Comparison of ENCODE assay signal across 7 mouse cellular contexts in the genomic region with DNA sequence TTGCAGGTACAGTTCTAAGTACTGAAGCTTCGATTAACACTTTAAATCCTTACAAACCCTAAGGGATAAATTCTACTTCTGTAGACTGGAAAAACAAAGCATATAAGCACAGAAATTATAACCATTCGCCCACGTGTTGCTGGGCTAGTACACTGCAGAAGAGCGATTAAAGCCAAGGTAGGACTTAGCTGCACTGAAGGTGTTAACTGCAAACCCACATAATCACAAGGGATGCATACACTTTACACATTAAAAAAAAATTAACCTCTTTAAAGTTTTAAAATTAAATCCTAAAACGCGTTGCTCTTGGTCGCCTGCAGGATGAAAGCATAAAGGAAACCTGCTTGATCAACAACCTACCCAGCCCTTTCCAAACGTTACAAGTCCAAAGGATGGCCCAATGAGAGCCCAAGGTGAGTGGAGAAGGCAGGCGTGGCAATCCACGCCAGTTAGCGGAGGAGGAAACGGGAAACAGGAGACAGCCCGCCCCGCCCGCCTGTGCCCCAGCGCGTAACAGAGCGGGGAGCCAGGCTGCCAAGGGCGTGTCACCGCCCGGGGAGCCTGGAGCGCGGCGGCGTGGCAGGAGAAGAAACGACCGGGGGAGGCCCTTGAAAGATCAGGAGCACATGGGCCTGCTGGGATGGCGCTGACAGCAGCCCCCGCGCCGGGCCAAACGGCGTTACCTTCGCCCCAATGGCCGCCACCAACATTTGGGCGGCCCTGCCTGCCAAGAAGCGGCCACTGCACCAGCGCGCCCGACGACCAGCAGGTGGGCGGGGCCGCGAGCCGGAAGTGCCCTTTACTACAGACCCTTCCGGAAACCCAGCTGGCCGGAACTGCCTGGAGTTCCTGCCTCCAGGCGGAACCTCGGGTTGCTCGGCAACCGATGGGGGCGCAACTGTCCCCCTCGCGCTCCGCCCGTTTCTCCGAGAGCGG. TPM values are rescaled to one million over a fixed set of nuclear protein-coding genes. Genes with fewer than 3 reads are reported as not detected.
DNase-seq lines count a peak whose midpoint lies in the region; ATAC-seq and TF ChIP-seq lines count a peak whose summit lies in the region.
"Not testable (repeated sequence)": the region's sequence is repeated elsewhere in the genome, so short reads cannot be mapped to it uniquely, and the experiment has no call there.

Gene Rsph3a (plus strand): TSS at position 498 of the 936 bp plus-strand sequence.

- H3K27ac ChIP-seq in embryonic facial prominence, embryonic 13.5 days, result peak within 1 kb of the TSS; percentile 89
- H3K27ac ChIP-seq in limb, embryonic 11.5 days (replicated peaks; ENCODE audit: low read depth, low read length), result peak within 1 kb of the TSS; percentile 65
- H3K27ac ChIP-seq in midbrain, embryonic 13.5 days, result peak within 1 kb of the TSS; percentile 90
- H3K27ac ChIP-seq in small intestine, adult 2 months (ENCODE audit: insufficient read depth, low read depth, low read length), result peak within 1 kb of the TSS; percentile 81

- H3K9ac ChIP-seq in embryonic facial prominence, embryonic 13.5 days, result peak within 1 kb of the TSS; percentile 73
- H3K9ac ChIP-seq in limb, embryonic 11.5 days (ENCODE audit: low read length), result peak within 1 kb of the TSS; percentile 43
- H3K9ac ChIP-seq in midbrain, embryonic 13.5 days (replicated peaks), result peak within 1 kb of the TSS; percentile 72

- not testable (repeated sequence) for H3K27me3 ChIP-seq in embryonic facial prominence, embryonic 13.5 days; limb, embryonic 11.5 days (ENCODE audit: control insufficient read depth, insufficient read depth, low read length); midbrain, embryonic 13.5 days; small intestine, adult 2 months (ENCODE audit: control insufficient read depth, insufficient read depth, low read length)

- not testable (repeated sequence) for H3K36me3 ChIP-seq in embryonic facial prominence, embryonic 13.5 days; limb, embryonic 11.5 days (ENCODE audit: control insufficient read depth, insufficient read depth, low read length); midbrain, embryonic 13.5 days; small intestine, adult 2 months (ENCODE audit: control insufficient read depth, insufficient read depth, low read length)

- ATAC-seq in embryonic facial prominence, embryonic 13.5 days (ENCODE audit: insufficient number of reproducible peaks, insufficient read depth, low FRiP score, low TSS enrichment, low read depth), result peak; percentile 91
- ATAC-seq in limb, embryonic 11.5 days (ENCODE audit: insufficient number of reproducible peaks, low FRiP score, low TSS enrichment, low read depth), result peak; percentile 99
- peak; percentile 99 for ATAC-seq in midbrain, embryonic 13.5 days

- H3K4me2 ChIP-seq in embryonic facial prominence, embryonic 13.5 days, result peak within 1 kb of the TSS; percentile 57
- peak within 1 kb of the TSS; percentile 41 for H3K4me2 ChIP-seq in limb, embryonic 11.5 days (ENCODE audit: low read depth, severe bottlenecking)
- peak within 1 kb of the TSS; percentile 58 for H3K4me2 ChIP-seq in midbrain, embryonic 13.5 days (replicated peaks)

- DNase-seq in adrenal gland, postnatal 36 days, result peak; percentile 91 to 92
- peak; percentile 85 to 92 for DNase-seq in heart, adult 18-20 months
- DNase-seq in kidney, adult 18-20 months, result peak; percentile 89
- DNase-seq in limb, embryonic 11.5 days (ENCODE audit: low spot score), result peak; percentile 94

- peak within 1 kb of the TSS; percentile 57 for H3K4me3 ChIP-seq in embryonic facial prominence, embryonic 13.5 days
- peak within 1 kb of the TSS; percentile 43 for H3K4me3 ChIP-seq in limb, embryonic 11.5 days (ENCODE audit: low read depth, low read length)
- peak within 1 kb of the TSS; percentile 57 for H3K4me3 ChIP-seq in midbrain, embryonic 13.5 days (replicated peaks)
- H3K4me3 ChIP-seq in small intestine, adult 2 months (ENCODE audit: low read depth, low read length), result peak within 1 kb of the TSS; percentile 74

- H3K4me1 ChIP-seq in embryonic facial prominence, embryonic 13.5 days; limb, embryonic 11.5 days (ENCODE audit: control insufficient read depth, insufficient read depth, low read length); small intestine, adult 2 months (ENCODE audit: control insufficient read depth, insufficient read depth, insufficient read length, low read length): not testable (repeated sequence)
- peaks cover 10% of the 10 kb centered on the region for H3K4me1 ChIP-seq in midbrain, embryonic 13.5 days (replicated peaks)

- H3K9me3 ChIP-seq in embryonic facial prominence, embryonic 13.5 days; limb, embryonic 11.5 days (ENCODE audit: control insufficient read depth, low read length); midbrain, embryonic 13.5 days: not testable (repeated sequence)

- not testable (repeated sequence) for TF ChIP-seq POLR2A in small intestine, adult 2 months (IDR thresholded peaks at IDR 0.05; ENCODE audit: low read depth, low read length)

- TF ChIP-seq CTCF in small intestine, adult 2 months (IDR thresholded peaks at IDR 0.05; ENCODE audit: extremely low read depth, insufficient read length, insufficient replicate concordance, low read depth, low read length), result not testable (repeated sequence)

- 3% methylated on average over 58 of the region's 58 CpGs for WGBS in embryonic facial prominence, embryonic 13.5 days
- WGBS in limb, embryonic 11.5 days, result 3% methylated on average over 58 of the region's 58 CpGs
- 4% methylated on average over 58 of the region's 58 CpGs for WGBS in midbrain, embryonic 13.5 days
- 1% methylated on average over 58 of the region's 58 CpGs for WGBS in small intestine, adult 2 months

RNA-seq across cellular contexts. Expression of gene Rsph3a, which starts in this region (rescaled TPM):
- 10 to 100 TPM; 43.3 to 51.1 TPM for total RNA-seq in adrenal gland, postnatal 36 days (2021)
- polyA plus RNA-seq in embryonic facial prominence, embryonic 13.5 days (2015; fragmentation: Nextera tagmentation; extraction: Ambion mirVana), result 48.7 and 57.8 TPM in 2 replicates
- total RNA-seq in heart, adult 18-20 months (2021), result 10 to 100 TPM; 24.1 to 29.6 TPM
- polyA plus RNA-seq in limb, embryonic 11.5 days (2014; fragmentation: Nextera tagmentation; extraction: Ambion mirVana), result 50.0 and 54.1 TPM in 2 replicates
- 67.8 and 75.5 TPM in 2 replicates for polyA plus RNA-seq in midbrain, embryonic 13.5 days (2015; fragmentation: Nextera tagmentation; extraction: Ambion mirVana)
- polyA plus RNA-seq in small intestine, adult 2 months (2012; rRNA removed), result 37.1 and 66.3 TPM in 2 replicates

Comparison
In these comparisons a context has a peak if more than half of its experiments do, and no peak if none do; other contexts are left out.
1. Peak in every context shown above with its lines: DNase-seq, ATAC-seq, H3K4me3 ChIP-seq and H3K27ac ChIP-seq.